Mouse (Mus musculus) brain, embryonic 14.5 days (tissue): ENCODE data around the gene Casp7.

Experiments used
- CTCF ChIP-seq: fragments of 200-500 bp; IDR thresholded peaks from 2 replicates; pipeline ENCODE4 v1.5.1; 2012; ENCODE audit warnings: inconsistent platforms, mild to moderate bottlenecking, moderate library complexity, borderline replicate concordance; ENCODE audit not compliant: insufficient read depth, insufficient read length; ENCODE audit errors: extremely low read depth
- POLR2A ChIP-seq: fragments of 200-500 bp; IDR thresholded peaks from 2 replicates; pipeline ENCODE4 v1.6.1; 2012; ENCODE audit warnings: mild to moderate bottlenecking, inconsistent platforms, borderline replicate concordance; ENCODE audit not compliant: poor library complexity, insufficient read depth, insufficient read length, severe bottlenecking; ENCODE audit errors: extremely low read depth

DNA sequence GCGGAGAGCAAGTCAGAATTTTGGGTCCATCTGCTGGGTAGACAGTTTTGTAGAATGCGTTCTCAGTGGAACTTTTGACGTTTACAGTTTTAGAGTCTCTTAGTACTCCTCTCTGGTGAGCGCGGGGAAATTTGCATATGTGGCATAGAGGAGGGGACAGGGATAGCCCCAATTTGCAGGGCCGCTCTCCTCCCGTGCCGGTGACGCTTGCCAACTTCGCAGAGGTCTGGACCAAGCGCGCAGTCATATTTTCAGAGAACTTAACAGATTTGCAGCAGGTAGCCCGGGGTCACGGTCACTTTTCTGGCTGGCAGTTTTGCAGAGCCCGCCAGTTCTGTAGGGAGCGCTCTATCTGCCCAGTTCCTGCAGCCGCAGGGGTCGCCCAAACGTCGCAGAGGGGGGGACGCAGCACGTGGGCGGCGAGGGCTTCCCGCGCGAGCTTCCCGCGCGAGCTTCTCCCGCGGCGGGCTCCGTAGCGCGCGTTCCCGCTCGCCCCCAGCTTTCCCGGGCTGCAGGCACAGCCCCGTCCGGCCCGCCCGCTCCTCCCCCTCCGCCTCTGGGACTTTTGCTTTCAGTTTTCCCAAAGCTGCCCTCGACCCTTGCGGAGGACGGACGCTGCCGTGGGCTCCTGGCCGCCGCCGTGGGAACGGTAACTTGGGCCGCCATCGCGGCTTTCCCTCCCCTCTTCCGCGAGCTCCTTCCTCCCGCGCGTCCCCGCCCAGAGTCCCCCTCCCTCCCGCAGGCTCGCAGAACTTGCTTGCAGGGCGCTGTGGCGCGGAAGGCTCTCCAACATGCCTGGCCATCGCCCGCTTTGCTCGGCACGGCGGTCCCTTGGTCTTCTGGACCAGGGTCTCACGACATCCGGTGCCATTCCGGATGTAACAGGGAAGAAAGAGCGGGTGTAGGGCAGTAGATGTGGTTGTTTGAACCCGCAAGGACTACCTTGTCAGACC lies at the start of gene Casp7:
- TF ChIP-seq POLR2A (no peak), CTCF (no peak)
